ENCODE assay signal across 27 mouse cellular contexts in the genomic region with DNA sequence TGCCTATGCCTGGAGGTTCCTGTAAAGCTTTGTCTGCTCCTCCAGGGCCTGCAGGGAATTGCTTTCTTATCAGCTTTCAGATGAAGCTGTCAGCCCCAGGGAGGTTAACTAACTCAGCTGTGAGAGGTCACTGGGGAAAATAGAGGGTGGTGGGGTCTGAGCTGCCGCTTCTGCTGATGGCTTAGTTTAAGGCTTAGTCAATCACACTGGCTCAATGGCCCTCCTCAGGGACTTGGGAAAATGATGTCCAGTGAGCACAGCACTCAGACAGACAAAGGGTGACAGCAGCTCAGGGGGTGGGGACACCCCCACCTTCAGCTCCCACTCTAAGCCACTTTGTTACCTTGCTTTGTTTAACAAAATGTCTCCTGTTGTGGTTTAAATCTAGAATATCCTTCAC. TPM values are rescaled to one million over a fixed set of nuclear protein-coding genes. Genes with fewer than 3 reads are reported as not detected.
"Had no signal": no experiment of that assay in that cellular context is flagged by ENCODE, and none has a peak within 500 bp of the region (broad histone marks: within the 10 kb centered on the region; RNA-seq: fewer than 3 reads in every experiment).

No protein-coding gene starts in this region.

- ATAC-seq: liver, postnatal 0 days; lung, postnatal 0 days had no signal

- H3K9me3 ChIP-seq: kidney, embryonic 15.5 days; limb, embryonic 12.5 days; limb, embryonic 15.5 days; neural tube, embryonic 12.5 days had no signal

- H3K27ac ChIP-seq: kidney, embryonic 15.5 days; left cerebral cortex, adult 2 months; limb, embryonic 12.5 days; limb, embryonic 15.5 days; liver, embryonic 14.5 days; macrophage; neural tube, embryonic 12.5 days; stomach, postnatal 0 days had no signal

- H3K4me2 ChIP-seq: kidney, embryonic 15.5 days; limb, embryonic 12.5 days; limb, embryonic 15.5 days; liver, embryonic 11.5 days; lung, embryonic 14.5 days; neural tube, embryonic 12.5 days had no signal

- H3K4me1 ChIP-seq: kidney, embryonic 15.5 days; limb, embryonic 12.5 days; limb, embryonic 15.5 days had no signal

- H3K36me3 ChIP-seq: kidney, embryonic 15.5 days; limb, embryonic 12.5 days; limb, embryonic 15.5 days; neural tube, embryonic 12.5 days had no signal

- DNase-seq: kidney, adult 11 months; kidney, adult 8-10 months; kidney, postnatal 10 days; kidney, postnatal 36 days; layer of hippocampus, postnatal 36 days; liver, postnatal 0 days; lung, embryonic 14.5 days; right cerebral cortex, adult 18-20 months; right cerebral cortex, postnatal 14 days; right cerebral cortex, postnatal 4 days; thymus, adult 2 months; thymus, postnatal 14 days; thymus, postnatal 4 days had no signal

- H3K4me3 ChIP-seq: kidney, embryonic 15.5 days; left cerebral cortex, adult 2 months; limb, embryonic 12.5 days; limb, embryonic 15.5 days; neural tube, embryonic 12.5 days had no signal

- H3K9ac ChIP-seq: kidney, embryonic 15.5 days; limb, embryonic 12.5 days; limb, embryonic 15.5 days; liver, embryonic 14.5 days; liver, postnatal 0 days; lung, embryonic 14.5 days; neural tube, embryonic 12.5 days had no signal

- H3K27me3 ChIP-seq: kidney, embryonic 15.5 days; limb, embryonic 12.5 days; limb, embryonic 15.5 days; neural tube, embryonic 12.5 days had no signal

RNA-seq across cellular contexts. Expression of a gene that starts 55.0 kb away (rescaled TPM):
- total RNA-seq: layer of hippocampus, postnatal 10 days; layer of hippocampus, postnatal 36 days; left cerebral cortex, adult 2 months; left cerebral cortex, postnatal 10 days; megakaryocyte, adult 5-6 weeks; neutrophil, adult 5-6 weeks had no signal
- polyA plus RNA-seq: kidney, embryonic 15.5 days; limb, embryonic 12.5 days; liver, embryonic 14.5 days; liver, postnatal 0 days; lung, embryonic 14.5 days; lung, postnatal 0 days; macrophage; neural tube, embryonic 12.5 days had no signal
